16 mouse cellular contexts compared by ENCODE assay signal in the genomic region with DNA sequence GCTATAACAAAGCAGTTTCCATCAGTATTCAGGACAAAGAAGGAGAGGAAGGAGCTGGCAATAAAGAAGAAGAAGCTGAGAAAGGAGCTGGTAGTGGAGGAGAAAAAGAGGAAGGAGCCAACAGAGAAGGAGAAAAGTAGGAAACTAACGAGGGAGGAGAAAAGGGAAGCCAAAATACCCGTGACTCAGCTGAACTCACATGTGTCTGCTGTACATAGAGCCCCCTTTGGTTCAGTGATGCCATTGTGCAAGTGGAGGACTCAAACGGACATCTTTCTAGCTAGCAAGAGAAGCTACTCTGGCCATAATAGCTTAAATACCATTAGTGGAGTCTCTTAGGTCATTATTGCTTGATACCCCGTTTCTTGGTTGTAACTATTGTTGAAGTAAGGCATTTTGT. TPM values are rescaled to one million over a fixed set of nuclear protein-coding genes. Genes with fewer than 3 reads are reported as not detected.
A peak's percentile ranks its signal among the peaks of the same experiment; 100 is the strongest.
DNase-seq lines count a peak whose midpoint lies in the region; ATAC-seq lines count a peak whose summit lies in the region.
"Had no signal": no experiment of that assay in that cellular context is flagged by ENCODE, and none has a peak within 500 bp of the region (broad histone marks: within the 10 kb centered on the region; RNA-seq: fewer than 3 reads in every experiment).

No protein-coding gene starts in this region.

- 0 out of 2 replicates have a peak, but pooled peaks have one; percentile 25 for ATAC-seq in common myeloid progenitor, adult 5-6 weeks (replicated peaks; ENCODE audit: low read depth, poor library complexity, severe bottlenecking)
- peak; percentile 58; the same call in 1 of the 2 replicates for ATAC-seq in granulocyte monocyte progenitor cell, adult 5-6 weeks (replicated peaks; ENCODE audit: poor library complexity, severe bottlenecking)
- peak; percentile 69; the same call in 1 of the 2 replicates for ATAC-seq in megakaryocyte progenitor cell, adult 5-6 weeks (replicated peaks; ENCODE audit: poor library complexity)

- DNase-seq in MEL-GATA-1-ER (ENCODE audit: extremely low read depth, low read depth): peak; percentile 2

RNA-seq across cellular contexts. Expression of gene Olfr92, which starts 11.5 kb away (rescaled TPM):
- total RNA-seq in common myeloid progenitor, adult 5-6 weeks (2017): not detected in 2 replicates
- total RNA-seq in granulocyte monocyte progenitor cell, adult 5-6 weeks (2014; fragmentation: Nextera tagmentation): not detected in 2 replicates
- total RNA-seq in granulocyte monocyte progenitor cell, adult 5-6 weeks (2017): not detected in 2 replicates
- total RNA-seq in megakaryocyte progenitor cell, adult 5-6 weeks (2015): not detected in 2 replicates
- total RNA-seq in megakaryocyte progenitor cell, adult 5-6 weeks (2017): not detected in 2 replicates
- total RNA-seq: adrenal gland, adult 18-20 months; adrenal gland, adult 2 months; adrenal gland, adult 8-10 months; adrenal gland, postnatal 10 days; adrenal gland, postnatal 14 days; adrenal gland, postnatal 25 days; adrenal gland, postnatal 36 days; adrenal gland, postnatal 4 days; CH12.LX; ES-E14; G1E; MEL had no signal

RNA-seq across cellular contexts. Expression of gene Olfr93, which starts 29.9 kb away (rescaled TPM):
- not detected in 2 replicates for total RNA-seq in common myeloid progenitor, adult 5-6 weeks (2017)
- not detected in 2 replicates for total RNA-seq in granulocyte monocyte progenitor cell, adult 5-6 weeks (2014; fragmentation: Nextera tagmentation)
- not detected in 2 replicates for total RNA-seq in granulocyte monocyte progenitor cell, adult 5-6 weeks (2017)
- total RNA-seq in megakaryocyte progenitor cell, adult 5-6 weeks (2015): not detected in 2 replicates
- total RNA-seq in megakaryocyte progenitor cell, adult 5-6 weeks (2017): not detected in 2 replicates
- total RNA-seq: adrenal gland, adult 18-20 months; adrenal gland, adult 2 months; adrenal gland, adult 8-10 months; adrenal gland, postnatal 10 days; adrenal gland, postnatal 14 days; adrenal gland, postnatal 25 days; adrenal gland, postnatal 36 days; adrenal gland, postnatal 4 days; CH12.LX; ES-E14; MEL had no signal

RNA-seq across cellular contexts. Expression of gene Olfr91, which starts 33.3 kb away (rescaled TPM):
- not detected in 2 replicates for total RNA-seq in common myeloid progenitor, adult 5-6 weeks (2017)
- not detected in 2 replicates for total RNA-seq in granulocyte monocyte progenitor cell, adult 5-6 weeks (2014; fragmentation: Nextera tagmentation)
- total RNA-seq in granulocyte monocyte progenitor cell, adult 5-6 weeks (2017): not detected in 2 replicates
- not detected in 2 replicates for total RNA-seq in megakaryocyte progenitor cell, adult 5-6 weeks (2015)
- total RNA-seq in megakaryocyte progenitor cell, adult 5-6 weeks (2017): not detected in 2 replicates
- total RNA-seq: adrenal gland, adult 18-20 months; adrenal gland, adult 2 months; adrenal gland, adult 8-10 months; adrenal gland, postnatal 10 days; adrenal gland, postnatal 14 days; adrenal gland, postnatal 25 days; adrenal gland, postnatal 36 days; adrenal gland, postnatal 4 days; CH12.LX; MEL had no signal

RNA-seq across cellular contexts. Expression of gene Olfr90, which starts 43.1 kb away (rescaled TPM):
- not detected in 2 replicates for total RNA-seq in common myeloid progenitor, adult 5-6 weeks (2017)
- total RNA-seq in granulocyte monocyte progenitor cell, adult 5-6 weeks (2014; fragmentation: Nextera tagmentation): not detected in 2 replicates
- total RNA-seq in granulocyte monocyte progenitor cell, adult 5-6 weeks (2017): not detected in 2 replicates
- total RNA-seq in megakaryocyte progenitor cell, adult 5-6 weeks (2015): not detected in 2 replicates
- not detected in 2 replicates for total RNA-seq in megakaryocyte progenitor cell, adult 5-6 weeks (2017)
- total RNA-seq: adrenal gland, adult 18-20 months; adrenal gland, adult 2 months; adrenal gland, adult 8-10 months; adrenal gland, postnatal 10 days; adrenal gland, postnatal 14 days; adrenal gland, postnatal 25 days; adrenal gland, postnatal 36 days; CH12.LX had no signal

Comparison
In these comparisons a context has a peak if more than half of its experiments do, and no peak if none do; other contexts are left out.
1. Peak in every context shown above with its lines: DNase-seq and ATAC-seq.